Mouse (Mus musculus): ENCODE measurements around the gene Arsa.

- TF ChIP-seq POLR2A (IDR thresholded peaks at IDR 0.05; ENCODE audit: borderline replicate concordance, control insufficient read depth, low read depth, low read length), result no peak
- no peak for TF ChIP-seq CTCF (IDR thresholded peaks at IDR 0.05; ENCODE audit: control insufficient read depth, insufficient read depth, low read length)
These were observed 48.2 kb upstream of the Arsa start for GRCm38 (mm10) chr15:89525464-89525863.
